Mouse (Mus musculus): ENCODE data around the gene Gm21488. TPM values are rescaled to one million over a fixed set of nuclear protein-coding genes. Genes with fewer than 3 reads are reported as not detected.
"Not testable (repeated sequence)": the region's sequence is repeated elsewhere in the genome, so short reads cannot be mapped to it uniquely, and the experiment has no call there.

The Gm21488 gene
- polyA plus RNA-seq (2015; fragmentation: Nextera tagmentation; extraction: Ambion mirVana) = not detected in 2 replicates

DNA sequence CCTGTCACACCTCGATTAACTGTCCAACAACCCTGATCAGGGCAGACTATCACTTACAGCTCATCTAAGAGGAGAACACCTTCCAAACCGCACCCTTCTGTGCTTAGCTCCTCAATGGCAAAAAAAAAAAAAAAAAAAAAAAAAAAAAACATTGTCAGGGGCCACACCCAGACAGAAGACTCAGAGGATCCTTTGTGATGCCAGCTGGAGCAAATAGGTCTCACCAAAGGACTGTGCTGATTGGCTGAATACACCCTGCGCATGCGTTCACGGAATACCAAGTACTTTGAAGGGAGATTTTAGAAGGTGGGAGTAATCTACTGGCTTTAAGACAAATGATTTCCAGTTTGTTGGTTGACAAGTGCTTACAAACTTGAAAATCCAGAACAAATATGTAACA, at the start of gene Gm21488:
Gm21488 (minus strand) TSS at position 101 of the 400 bp plus-strand sequence.
- WGBS = no CpG with 5 or more reads among the region's 5 CpGs

More for the DNA sequence above, at the start of gene Gm21488:
- H3K27ac ChIP-seq; H3K4me1 ChIP-seq; H3K4me3 ChIP-seq; H3K4me2 ChIP-seq; H3K27me3 ChIP-seq (replicated peaks); H3K9me3 ChIP-seq; H3K36me3 ChIP-seq (replicated peaks); ATAC-seq (replicated peaks); H3K9ac ChIP-seq: not testable (repeated sequence)
